Mouse (Mus musculus): ENCODE results near the gene Atp6v0c. TPM values are rescaled to one million over a fixed set of nuclear protein-coding genes. Genes with fewer than 3 reads are reported as not detected.
A peak's percentile ranks its signal among the peaks of the same experiment; 100 is the strongest.

The Atp6v0c gene
- polyA plus RNA-seq, 1 experiment: 1,077 TPM

DNA sequence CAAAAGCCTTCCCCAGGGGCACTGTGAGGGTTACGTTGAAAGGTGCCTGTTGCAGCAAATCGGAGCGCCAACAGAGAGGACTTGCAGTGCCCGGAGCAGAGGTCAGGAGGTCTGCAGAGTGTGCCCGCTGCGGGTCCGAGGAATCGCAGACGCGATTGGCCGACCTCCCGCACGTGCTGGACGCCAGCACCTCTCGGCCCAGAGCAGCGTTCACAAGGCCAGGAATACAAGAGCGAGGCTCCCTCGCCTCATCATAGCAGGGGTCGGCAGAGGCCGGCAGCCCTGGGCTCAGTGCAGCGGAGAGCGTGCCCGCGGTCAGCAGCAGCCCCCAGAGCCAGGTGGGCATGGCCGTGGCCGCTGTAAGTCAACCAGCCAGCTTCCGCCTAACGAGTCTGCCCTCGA lies 39.1 kb upstream of the Atp6v0c start:
- Histone ChIP-seq H3K4me1 (ENCODE audit: control insufficient read depth, insufficient read depth, low read length) (peaks cover 24% of the 10 kb centered on the region), H3K4me3 (replicated peaks; ENCODE audit: extremely low read depth, low read depth, low read length) (peak overlapping the region; percentile 53)
- TF ChIP-seq POLR2A (IDR thresholded peaks at IDR 0.05; ENCODE audit: borderline replicate concordance, extremely low read depth, low read depth, low read length): 0 out of 2 replicates have a peak, but pooled peaks have one; percentile 3
- TF ChIP-seq CTCF (IDR thresholded peaks at IDR 0.05; ENCODE audit: insufficient read depth, low read length): no peak
- WGBS: 9% methylated on average over 29 of the region's 29 CpGs
- no peak for DNase-seq

DNA sequence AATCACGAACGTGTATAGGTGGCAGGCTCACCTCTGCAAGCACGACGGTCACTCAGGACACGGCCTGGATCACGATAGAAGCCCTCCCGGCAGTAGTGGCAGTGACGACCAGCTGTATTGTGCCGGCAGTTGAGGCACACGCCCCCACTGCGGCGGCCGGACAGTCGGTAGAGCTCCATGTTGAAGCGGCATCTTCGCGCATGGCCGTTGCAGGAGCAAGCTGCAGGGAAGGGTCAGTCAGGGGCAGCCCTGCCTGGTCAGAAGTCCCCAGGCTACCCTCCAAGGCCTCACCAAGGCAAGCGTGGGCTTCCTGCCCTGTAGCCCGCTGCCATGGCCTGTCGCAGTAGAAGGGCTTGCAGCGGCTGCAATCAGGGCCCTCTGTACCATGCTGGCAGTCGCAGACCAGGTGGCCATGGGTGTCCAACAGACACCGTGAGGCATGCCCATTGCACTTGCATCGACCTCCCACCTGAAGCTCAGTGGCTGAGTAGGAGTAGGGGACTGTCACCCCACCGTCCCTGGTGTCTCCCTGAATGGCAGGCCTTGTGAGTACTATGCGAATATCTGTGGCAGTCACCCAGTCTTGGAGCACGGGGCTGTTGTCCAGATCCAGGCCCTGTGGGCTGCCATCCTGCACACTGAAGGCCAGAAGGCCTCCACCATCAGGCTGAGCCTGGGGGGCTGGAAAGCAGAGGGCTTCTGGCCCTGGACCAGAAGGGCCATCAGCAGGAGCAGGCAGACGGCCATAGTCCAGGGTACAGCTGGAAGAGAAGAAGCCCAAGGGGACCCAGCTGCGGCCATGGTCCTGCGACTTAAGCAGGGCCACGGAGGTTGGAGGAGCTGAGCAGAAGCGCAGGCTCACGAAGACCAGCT lies 38.5 kb upstream of the Atp6v0c start:
- peaks cover 24% of the 10 kb centered on the region for H3K4me1 ChIP-seq (ENCODE audit: control insufficient read depth, insufficient read depth, low read length)
- no peak overlapping the region for H3K4me3 ChIP-seq (replicated peaks; ENCODE audit: extremely low read depth, low read depth, low read length)
- no peak for DNase-seq
- 83% methylated on average over 34 of the region's 34 CpGs for WGBS
- TF ChIP-seq POLR2A (IDR thresholded peaks at IDR 0.05; ENCODE audit: borderline replicate concordance, extremely low read depth, low read depth, low read length) (no peak), CTCF (IDR thresholded peaks at IDR 0.05; ENCODE audit: insufficient read depth, low read length) (no peak)

DNA sequence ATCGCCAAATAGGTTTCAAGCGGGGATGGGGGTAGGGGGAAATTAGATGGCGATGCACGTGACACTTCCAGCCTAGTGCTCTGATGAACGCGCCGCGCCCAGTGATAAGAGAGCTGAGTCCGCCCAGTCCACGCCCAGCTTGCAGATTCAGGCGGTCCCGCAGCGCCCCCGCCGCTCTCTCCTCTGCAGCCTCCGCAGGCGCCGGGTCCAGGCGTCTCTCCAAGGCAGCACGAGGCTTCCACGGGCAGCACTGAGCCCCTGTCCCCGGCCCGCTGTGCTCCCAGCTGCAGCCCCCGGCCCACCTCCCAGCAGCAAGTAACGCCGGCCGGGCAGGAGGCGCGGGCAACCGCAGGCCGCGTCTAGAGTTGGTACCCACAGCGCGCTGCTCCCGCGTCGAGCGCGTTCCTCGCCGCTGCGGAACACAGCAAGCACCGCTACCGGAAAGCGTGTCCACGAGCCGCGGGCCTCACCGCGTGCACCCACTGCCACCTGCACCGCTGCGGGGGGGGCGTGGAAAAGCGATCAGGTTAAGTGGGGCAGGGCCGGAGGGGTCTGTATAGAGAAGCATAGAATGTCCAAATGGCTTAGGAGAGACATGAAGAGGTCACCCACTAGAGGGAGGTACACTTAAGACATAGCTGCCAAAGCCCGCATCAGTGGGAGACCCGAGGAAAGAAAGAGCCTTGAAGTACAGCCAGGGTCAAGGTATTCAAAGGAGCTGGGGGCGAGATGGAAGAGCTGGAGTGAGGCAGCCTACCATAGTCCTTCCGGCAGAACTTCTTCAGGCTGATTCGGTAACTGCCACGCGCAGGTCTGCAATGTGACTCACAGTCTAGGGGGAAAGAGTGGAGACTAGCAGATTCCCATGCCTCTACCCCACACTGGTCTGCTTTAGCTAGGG lies 37.2 kb upstream of the Atp6v0c start:
- Histone ChIP-seq H3K4me1 (ENCODE audit: control insufficient read depth, insufficient read depth, low read length) (peaks cover 20% of the 10 kb centered on the region), H3K4me3 (replicated peaks; ENCODE audit: extremely low read depth, low read depth, low read length) (peak overlapping the region; percentile 11)
- WGBS: 9% methylated on average over 62 of the region's 62 CpGs

DNA sequence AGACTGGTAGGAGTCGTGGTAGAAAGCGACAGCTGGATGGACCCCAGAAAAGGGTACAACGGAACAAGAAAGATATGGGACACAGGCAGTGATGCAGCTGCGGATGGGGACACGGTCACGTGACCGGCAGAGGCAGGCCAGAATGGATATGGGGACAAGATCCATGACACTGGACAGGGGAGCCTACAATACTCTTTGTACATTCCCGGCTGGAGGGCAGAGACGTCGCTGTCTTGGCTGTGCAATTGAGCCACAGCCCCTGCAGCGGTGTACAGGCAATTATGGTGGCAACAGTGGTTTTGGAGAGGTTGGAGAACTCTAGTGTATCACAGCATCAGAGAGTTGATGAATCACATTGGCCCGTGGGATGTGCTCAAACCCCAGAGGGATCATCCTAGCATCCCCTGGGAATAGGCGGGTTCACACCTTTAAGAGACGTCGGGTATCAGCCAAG lies 36.4 kb upstream of the Atp6v0c start:
- WGBS: 9% methylated on average over 15 of the region's 15 CpGs
- H3K4me1 ChIP-seq (ENCODE audit: control insufficient read depth, insufficient read depth, low read length): peaks cover 17% of the 10 kb centered on the region
- DNase-seq: no peak
- TF ChIP-seq CTCF (IDR thresholded peaks at IDR 0.05; ENCODE audit: insufficient read depth, low read length) (no peak), POLR2A (IDR thresholded peaks at IDR 0.05; ENCODE audit: borderline replicate concordance, extremely low read depth, low read depth, low read length) (no peak)
- H3K4me3 ChIP-seq (replicated peaks; ENCODE audit: extremely low read depth, low read depth, low read length): peak overlapping the region; percentile 67

More for the DNA sequence above, 37.2 kb upstream of the Atp6v0c start:
- TF ChIP-seq CTCF (IDR thresholded peaks at IDR 0.05; ENCODE audit: insufficient read depth, low read length) (no peak), POLR2A (IDR thresholded peaks at IDR 0.05; ENCODE audit: borderline replicate concordance, extremely low read depth, low read depth, low read length) (no peak)
- peak; percentile 36 for DNase-seq

DNA sequence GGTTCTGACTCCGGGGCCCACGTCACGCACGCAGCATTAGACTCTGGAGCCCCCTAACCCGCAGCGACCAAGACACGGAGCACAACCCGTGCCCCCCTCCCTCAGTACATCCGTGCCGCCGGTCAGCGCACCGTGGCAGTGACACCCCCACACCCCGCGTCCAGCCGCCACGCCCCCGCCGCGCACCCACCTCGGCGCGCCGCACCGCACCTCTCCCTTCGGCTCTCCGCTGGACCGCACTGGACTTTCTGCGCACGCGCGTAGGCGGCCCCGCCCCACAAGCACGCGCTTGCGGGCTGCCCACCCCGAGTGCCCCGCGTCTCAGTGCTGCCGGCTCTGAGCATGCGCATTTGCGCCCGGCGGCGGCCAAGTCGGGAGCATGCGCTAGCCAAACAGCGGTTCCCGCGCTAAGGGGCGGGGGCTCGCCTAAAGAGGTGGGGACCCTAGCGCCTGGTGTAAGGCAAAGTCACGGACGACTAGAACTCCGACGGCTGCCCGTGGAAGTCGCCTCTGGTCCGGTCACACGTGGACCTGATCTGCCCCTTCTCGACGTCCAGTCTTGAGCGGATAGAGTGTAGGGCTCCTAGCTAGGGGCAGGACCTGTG lies 35.9 kb upstream of the Atp6v0c start, which contains the start of gene Tbc1d24:
Gene Tbc1d24, minus strand, starts transcription at position 279 of the 605 bp plus-strand sequence.
- no peak for TF ChIP-seq CTCF (IDR thresholded peaks at IDR 0.05; ENCODE audit: insufficient read depth, low read length)
- peak; percentile 49; the same call in 1 of the 2 replicates for TF ChIP-seq POLR2A (IDR thresholded peaks at IDR 0.05; ENCODE audit: borderline replicate concordance, extremely low read depth, low read depth, low read length)

DNA sequence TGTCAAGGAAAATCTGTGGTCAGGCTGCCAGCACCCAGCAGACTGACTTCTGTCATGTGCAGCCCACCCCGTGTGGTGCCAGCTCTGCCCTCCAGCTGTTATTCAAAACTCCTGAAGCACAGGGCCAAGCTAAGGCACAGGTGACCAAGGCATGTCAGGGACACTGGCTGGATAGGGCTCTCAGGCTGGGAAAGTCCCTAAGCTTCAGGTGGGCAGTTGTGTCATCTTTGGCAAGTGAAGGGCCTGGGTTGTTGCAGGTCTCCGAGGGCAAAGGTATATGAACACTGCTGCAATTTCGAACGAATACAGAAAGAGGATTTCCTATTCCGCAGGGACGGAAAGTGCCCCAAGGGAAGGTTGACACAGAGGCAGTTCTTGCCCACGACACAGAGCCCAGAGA lies 35.3 kb upstream of the Atp6v0c start:
- peaks cover 18% of the 10 kb centered on the region for H3K4me1 ChIP-seq (ENCODE audit: control insufficient read depth, insufficient read depth, low read length)
- TF ChIP-seq CTCF (IDR thresholded peaks at IDR 0.05; ENCODE audit: insufficient read depth, low read length) (no peak), POLR2A (IDR thresholded peaks at IDR 0.05; ENCODE audit: borderline replicate concordance, extremely low read depth, low read depth, low read length) (no peak)
- DNase-seq: no peak
- H3K4me3 ChIP-seq (replicated peaks; ENCODE audit: extremely low read depth, low read depth, low read length): peak overlapping the region; percentile 67
- WGBS: 6% methylated on average over 7 of the region's 7 CpGs

More for the DNA sequence above, 35.9 kb upstream of the Atp6v0c start, which contains the start of gene Tbc1d24:
- Histone ChIP-seq H3K4me3 (replicated peaks; ENCODE audit: extremely low read depth, low read depth, low read length) (peak within 1 kb of the TSS; percentile 67), H3K4me1 (ENCODE audit: control insufficient read depth, insufficient read depth, low read length) (peaks cover 17% of the 10 kb centered on the region)
- under 1% methylated on average over 65 of the region's 65 CpGs for WGBS
- peak; percentile 88 for DNase-seq

DNA sequence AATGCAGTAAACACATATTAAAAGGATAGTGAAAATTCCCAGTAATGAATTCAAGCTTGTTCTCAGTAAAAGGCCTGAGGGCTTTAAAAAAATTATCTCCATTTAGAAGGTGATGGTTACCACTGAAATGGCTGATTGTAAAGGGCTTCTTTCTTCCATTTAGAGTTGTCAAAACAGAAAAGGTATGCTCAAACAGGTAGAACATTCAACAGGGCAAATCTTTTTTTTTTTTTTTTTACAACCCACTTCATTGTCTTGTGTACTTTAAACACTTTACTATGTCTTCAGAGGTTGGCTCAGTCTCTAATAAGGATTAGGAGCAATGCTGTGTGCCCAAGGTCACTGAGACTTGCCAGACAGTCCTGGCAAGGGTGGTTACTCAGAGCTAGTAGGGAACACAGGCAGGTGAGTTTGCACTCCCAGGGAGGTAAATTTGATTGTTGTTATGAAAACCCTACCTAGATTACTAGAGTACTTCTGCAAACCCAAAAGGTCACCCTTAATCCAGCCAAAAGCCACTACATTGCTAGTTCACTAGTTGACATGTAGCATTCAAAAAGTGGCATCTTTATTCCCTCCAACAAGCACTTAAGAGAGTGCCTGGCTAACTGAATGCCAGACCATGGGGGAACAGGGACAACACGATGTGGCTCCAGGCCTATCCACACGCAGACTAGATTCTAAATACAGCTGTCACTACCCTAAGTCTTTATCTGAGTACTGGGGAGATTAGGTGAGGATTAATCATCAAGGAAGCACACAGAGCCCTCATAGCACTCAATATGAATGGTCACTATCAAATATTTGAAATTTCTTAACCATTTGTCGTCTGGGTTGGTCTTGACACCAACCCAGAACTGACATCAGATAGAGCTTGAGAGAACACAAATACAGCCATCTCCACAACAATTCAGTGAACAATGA lies 34.4 kb upstream of the Atp6v0c start:
- DNase-seq: no peak
- no peak overlapping the region for H3K4me3 ChIP-seq (replicated peaks; ENCODE audit: extremely low read depth, low read depth, low read length)
- H3K4me1 ChIP-seq (ENCODE audit: control insufficient read depth, insufficient read depth, low read length): peaks cover 20% of the 10 kb centered on the region
- 64% methylated on average over 3 of the region's 3 CpGs for whole genome bisulfite sequencing
- no peak for TF ChIP-seq POLR2A (IDR thresholded peaks at IDR 0.05; ENCODE audit: borderline replicate concordance, extremely low read depth, low read depth, low read length)

DNA sequence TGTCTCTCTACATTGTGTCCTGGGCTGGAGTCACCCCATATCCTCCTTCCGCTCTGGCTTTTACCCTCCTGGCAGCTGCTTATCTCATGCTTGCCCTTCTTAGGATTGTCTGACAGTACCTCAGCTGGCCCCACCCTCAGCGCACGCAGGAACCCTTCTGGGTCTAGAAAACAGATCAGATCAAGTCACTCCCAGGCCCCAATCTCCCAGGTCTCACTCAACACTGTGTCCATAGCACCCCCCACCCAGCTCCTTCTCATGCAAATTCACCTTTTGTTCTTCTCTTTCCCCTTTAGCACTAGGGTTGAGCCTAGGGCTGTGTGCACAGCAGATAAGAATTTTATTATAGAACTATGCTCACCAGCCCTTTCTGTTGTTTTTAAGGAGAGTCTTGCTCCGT lies 33.6 kb upstream of the Atp6v0c start:
- no peak overlapping the region for H3K4me3 ChIP-seq (replicated peaks; ENCODE audit: extremely low read depth, low read depth, low read length)
- DNase-seq: no peak
- whole genome bisulfite sequencing: 50% methylated on average over 4 of the region's 4 CpGs
- peaks cover 13% of the 10 kb centered on the region for H3K4me1 ChIP-seq (ENCODE audit: control insufficient read depth, insufficient read depth, low read length)
- TF ChIP-seq CTCF (IDR thresholded peaks at IDR 0.05; ENCODE audit: insufficient read depth, low read length): no peak
- TF ChIP-seq POLR2A (IDR thresholded peaks at IDR 0.05; ENCODE audit: borderline replicate concordance, extremely low read depth, low read depth, low read length): no peak

Data from lung, adult 2 months (tissue).